8 mouse cellular contexts compared by ENCODE assay signal in genomic region chr7:75384506-75384911, GRCm38 (mm10).
DNase-seq lines count a peak whose midpoint lies in the region; ATAC-seq lines count a peak whose summit lies in the region.
"Had no signal": no experiment of that assay in that cellular context is flagged by ENCODE, and none has a peak within 500 bp of the region (broad histone marks: within the 10 kb centered on the region; RNA-seq: fewer than 3 reads in every experiment).

No protein-coding gene starts in this region.

- ATAC-seq in heart, embryonic 14.5 days (ENCODE audit: insufficient number of reproducible peaks, insufficient read depth, low FRiP score, low read depth): no peak
- ATAC-seq in intestine, embryonic 14.5 days (replicated peaks; ENCODE audit: low FRiP score, low TSS enrichment, low read depth): peak; percentile 81
- ATAC-seq in hindbrain, embryonic 16.5 days: no peak

- H3K4me1 ChIP-seq in heart, embryonic 14.5 days (ENCODE audit: control insufficient read depth in 2 of 2, insufficient read depth in 2 of 2, low read length in 2 of 2): peaks cover 4 to 24% of the 10 kb centered on the region in 2 experiments; a peak in 3 of 4 replicates
- H3K4me1 ChIP-seq in intestine, embryonic 14.5 days (replicated peaks; ENCODE audit: control insufficient read depth, insufficient read depth, low read length): no peaks in the 10 kb centered on the region
- H3K4me1 ChIP-seq in hindbrain, embryonic 16.5 days (ENCODE audit: control insufficient read depth, insufficient read depth, low read depth, low read length): no peaks in the 10 kb centered on the region

- WGBS in heart, embryonic 14.5 days: 37% methylated on average over 8 of the region's 8 CpGs
- WGBS in intestine, embryonic 14.5 days: 19% methylated on average over 8 of the region's 8 CpGs
- 64% methylated on average over 8 of the region's 8 CpGs for WGBS in hindbrain, embryonic 16.5 days

- H3K9me3 ChIP-seq in heart, embryonic 14.5 days (ENCODE audit: control insufficient read depth, low read length): no peaks in the 10 kb centered on the region
- H3K9me3 ChIP-seq in intestine, embryonic 14.5 days (ENCODE audit: control insufficient read depth, low read length): no peaks in the 10 kb centered on the region
- H3K9me3 ChIP-seq in hindbrain, embryonic 16.5 days (ENCODE audit: control insufficient read depth, low read length): no peaks in the 10 kb centered on the region

- H3K4me2 ChIP-seq in heart, embryonic 14.5 days (ENCODE audit: low read length): no peak overlapping the region
- no peak overlapping the region for H3K4me2 ChIP-seq in intestine, embryonic 14.5 days (ENCODE audit: low read length)
- no peak overlapping the region for H3K4me2 ChIP-seq in hindbrain, embryonic 16.5 days (ENCODE audit: low read length)

- no peaks in the 10 kb centered on the region for H3K36me3 ChIP-seq in heart, embryonic 14.5 days (ENCODE audit: control insufficient read depth, insufficient read depth, low read length)
- no peaks in the 10 kb centered on the region for H3K36me3 ChIP-seq in intestine, embryonic 14.5 days (ENCODE audit: control insufficient read depth, insufficient read depth, low read length)
- no peaks in the 10 kb centered on the region for H3K36me3 ChIP-seq in hindbrain, embryonic 16.5 days (ENCODE audit: control insufficient read depth, insufficient read depth, low read length)

- H3K4me3 ChIP-seq in heart, embryonic 14.5 days (ENCODE audit: control insufficient read depth in 1 of 2, insufficient read depth in 1 of 2, low read depth in 1 of 2, low read length in 2 of 2): no peak overlapping the region
- H3K4me3 ChIP-seq in intestine, embryonic 14.5 days (ENCODE audit: low read depth, low read length): no peak overlapping the region
- H3K4me3 ChIP-seq in hindbrain, embryonic 16.5 days (ENCODE audit: low read length): no peak overlapping the region
- H3K4me3 ChIP-seq: megakaryocyte, embryonic 14.5 days had no signal

- no peak overlapping the region for H3K9ac ChIP-seq in heart, embryonic 14.5 days (ENCODE audit: low read length)
- no peak overlapping the region for H3K9ac ChIP-seq in intestine, embryonic 14.5 days (ENCODE audit: low read length)
- no peak overlapping the region for H3K9ac ChIP-seq in hindbrain, embryonic 16.5 days (ENCODE audit: low read depth, low read length)

- DNase-seq in heart, adult 9 months (ENCODE audit: low spot score in 2 of 2): no peak
- peak; percentile 70 for DNase-seq in brain, adult 2 months (ENCODE audit: low read depth, low spot score)
- DNase-seq in intestine, embryonic 14.5 days (ENCODE audit: low spot score): peak; percentile 55
- DNase-seq in retina, embryonic 14.5 days (ENCODE audit: low spot score): peak; percentile 74
- no peak for DNase-seq in kidney, postnatal 4 days

- peak overlapping the region; percentile 52 to 68; a peak in 3 of 4 replicates for H3K27ac ChIP-seq in heart, embryonic 14.5 days (replicated peaks in 1 of 2; ENCODE audit: control insufficient read depth in 1 of 2, insufficient read depth in 1 of 2, low read depth in 2 of 2, low read length in 2 of 2)
- H3K27ac ChIP-seq in intestine, embryonic 14.5 days (ENCODE audit: low read depth): peak overlapping the region; percentile 67
- no peak overlapping the region for H3K27ac ChIP-seq in hindbrain, embryonic 16.5 days (ENCODE audit: low read depth, low read length)

- no peaks in the 10 kb centered on the region for H3K27me3 ChIP-seq in heart, embryonic 14.5 days (ENCODE audit: control insufficient read depth, insufficient read depth, low read length)
- no peaks in the 10 kb centered on the region for H3K27me3 ChIP-seq in intestine, embryonic 14.5 days (replicated peaks; ENCODE audit: control insufficient read depth, insufficient read depth, low read length)
- no peaks in the 10 kb centered on the region for H3K27me3 ChIP-seq in hindbrain, embryonic 16.5 days (replicated peaks; ENCODE audit: control insufficient read depth, insufficient read depth, low read length)
- H3K27me3 ChIP-seq: megakaryocyte, embryonic 14.5 days had no signal

Comparison
In these comparisons a context has a peak if more than half of its experiments do, and no peak if none do; other contexts are left out.
1. DNase-seq: peak in brain, adult 2 months (single experiment), intestine, embryonic 14.5 days (single experiment) and retina, embryonic 14.5 days (single experiment); none in heart, adult 9 months (0 of 2) and kidney, postnatal 4 days (0 of 2).